Mouse (Mus musculus) cortical plate, adult 2 months (tissue): ENCODE measurements around the gene Rnf115.

Source experiments
- CTCF ChIP-seq: fragments of 200-500 bp; IDR thresholded peaks from 2 replicates; pipeline ENCODE4 v1.5.1; 2011; ENCODE audit warnings: mild to moderate bottlenecking, control low read depth, low read length; ENCODE audit not compliant: insufficient read depth; ENCODE audit errors: extremely low read depth
- POLR2A ChIP-seq: fragments of 200-500 bp; IDR thresholded peaks from 2 replicates; pipeline ENCODE4 v1.6.1; 2011; ENCODE audit warnings: mild to moderate bottlenecking, low read length, control low read depth; ENCODE audit not compliant: insufficient read depth; ENCODE audit errors: extremely low read depth

- no peak for TF ChIP-seq CTCF
- no peak for TF ChIP-seq POLR2A
Measured at GRCm38 (mm10) chr3:96698993-96699690, 28.3 kb upstream of the Rnf115 start.
